Mouse (Mus musculus): ENCODE results near the gene Slc35a3. TPM values are rescaled to one million over a fixed set of nuclear protein-coding genes. Genes with fewer than 3 reads are reported as not detected.
A peak's percentile ranks its signal among the peaks of the same experiment; 100 is the strongest.
"Not testable (repeated sequence)": the region's sequence is repeated elsewhere in the genome, so short reads cannot be mapped to it uniquely, and the experiment has no call there.

Slc35a3 gene
- polyA plus RNA-seq, 1 experiment from 2014 or later = 14.8 TPM

DNA sequence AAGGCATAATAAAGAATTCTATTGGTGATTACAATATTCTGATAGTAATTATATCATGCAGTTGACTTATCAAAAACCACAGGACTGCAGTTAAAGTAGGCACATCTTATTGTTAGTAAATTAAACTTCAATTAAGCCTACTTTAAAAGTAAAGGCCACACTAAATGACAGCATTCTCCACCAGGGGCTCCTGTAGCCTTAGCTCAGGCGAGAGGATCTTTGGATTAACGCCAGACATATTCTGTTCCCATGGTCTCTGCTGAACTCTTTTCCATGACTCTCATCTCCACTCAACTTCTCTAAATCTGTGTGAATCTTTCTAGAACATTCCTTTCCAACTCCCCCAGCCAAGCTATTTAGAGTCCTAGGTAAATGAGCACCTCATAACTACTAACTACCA lies 13.8 kb downstream of the Slc35a3 start:
- Histone ChIP-seq H3K9ac (no peak overlapping the region), H3K4me3 (no peak overlapping the region), H3K9me3 (replicated peaks) (no peaks in the 10 kb centered on the region), H3K27ac (ENCODE audit: poor library complexity, severe bottlenecking) (no peak overlapping the region), H3K36me3 (peaks cover 9% of the 10 kb centered on the region; the same call in 1 of the 2 replicates), H3K27me3 (replicated peaks) (no peaks in the 10 kb centered on the region), H3K4me1 (replicated peaks) (0 out of 2 replicates have a peak, but pooled peaks cover 6% of the 10 kb centered on the region), H3K4me2 (no peak overlapping the region)
- 58% methylated on average over 2 of the region's 2 CpGs for WGBS
- no peak for ATAC-seq (ENCODE audit: insufficient number of reproducible peaks, low FRiP score)

DNA sequence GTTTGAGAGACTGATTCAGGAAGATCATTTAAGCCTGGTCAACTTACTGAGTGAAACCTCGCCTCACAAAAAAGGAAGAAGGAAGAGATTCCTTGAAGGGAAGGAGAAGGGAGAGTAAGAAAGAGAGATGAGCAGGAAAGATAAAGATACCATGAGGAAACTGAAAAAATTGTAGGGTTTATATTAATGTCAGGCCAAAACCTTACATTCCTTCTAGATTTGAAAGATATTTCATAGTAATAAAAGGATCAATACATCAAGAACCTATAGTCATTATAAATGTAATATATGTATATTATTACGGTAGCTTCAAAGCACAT lies 17.0 kb downstream of the Slc35a3 start:
- WGBS = 76% methylated on average over 2 of the region's 2 CpGs
- no peaks in the 10 kb centered on the region for H3K27me3 ChIP-seq (replicated peaks)

DNA sequence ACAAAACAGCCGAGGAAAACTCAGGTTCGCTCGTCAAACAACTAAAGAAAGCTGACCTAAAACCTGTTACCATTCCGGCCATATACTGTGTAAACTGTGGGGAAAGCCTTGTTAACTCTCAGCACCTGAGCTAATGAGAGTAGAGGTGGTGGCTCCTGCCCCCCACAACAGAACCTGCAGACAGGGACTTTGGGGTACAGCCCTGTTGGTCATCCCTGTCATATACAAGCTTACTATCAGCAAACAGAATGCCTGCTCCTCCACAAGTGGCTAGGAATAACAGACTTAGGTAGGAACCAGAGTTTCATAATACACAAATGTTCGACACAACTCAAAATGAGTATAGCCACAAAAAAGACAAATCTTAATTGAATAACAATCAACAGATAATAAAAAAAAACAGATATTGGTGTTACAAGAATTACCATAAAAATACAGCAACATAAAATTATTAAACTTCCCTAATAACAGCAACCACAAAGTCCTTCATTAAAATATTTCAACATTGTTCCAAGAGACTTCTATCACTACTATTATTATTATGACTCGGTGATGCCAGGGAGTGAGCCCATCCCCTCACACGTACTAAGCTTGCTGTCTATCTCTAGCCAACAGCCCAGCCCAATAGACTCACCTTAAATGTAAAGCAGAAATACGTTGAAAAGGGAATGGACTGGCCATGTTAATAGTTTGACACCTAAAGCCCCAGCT lies 17.5 kb downstream of the Slc35a3 start:
- no peaks in the 10 kb centered on the region for H3K27me3 ChIP-seq (replicated peaks)
- peaks cover 16% of the 10 kb centered on the region; the same call in 1 of the 2 replicates for H3K36me3 ChIP-seq
- no peak overlapping the region; the same call in 1 of the 2 replicates for H3K27ac ChIP-seq (ENCODE audit: poor library complexity, severe bottlenecking)
- H3K4me1 ChIP-seq (replicated peaks) = 0 out of 2 replicates have a peak, but pooled peaks cover 6% of the 10 kb centered on the region
- H3K4me3 ChIP-seq = no peak overlapping the region
- H3K4me2 ChIP-seq = no peak overlapping the region
- no peaks in the 10 kb centered on the region for H3K9me3 ChIP-seq (replicated peaks)
- H3K9ac ChIP-seq = no peak overlapping the region
- 79% methylated on average over 8 of the region's 8 CpGs for WGBS
- ATAC-seq (ENCODE audit: insufficient number of reproducible peaks, low FRiP score) = no peak

More for the DNA sequence above, 17.0 kb downstream of the Slc35a3 start:
- peaks cover 16% of the 10 kb centered on the region; the same call in 1 of the 2 replicates for H3K36me3 ChIP-seq
- no peak for ATAC-seq (ENCODE audit: insufficient number of reproducible peaks, low FRiP score)
- no peak overlapping the region for H3K4me2 ChIP-seq
- 0 out of 2 replicates have a peak, but pooled peaks cover 6% of the 10 kb centered on the region for H3K4me1 ChIP-seq (replicated peaks)
- H3K27ac ChIP-seq (ENCODE audit: poor library complexity, severe bottlenecking) = no peak overlapping the region
- H3K9ac ChIP-seq = no peak overlapping the region
- no peaks in the 10 kb centered on the region for H3K9me3 ChIP-seq (replicated peaks)
- no peak overlapping the region for H3K4me3 ChIP-seq

DNA sequence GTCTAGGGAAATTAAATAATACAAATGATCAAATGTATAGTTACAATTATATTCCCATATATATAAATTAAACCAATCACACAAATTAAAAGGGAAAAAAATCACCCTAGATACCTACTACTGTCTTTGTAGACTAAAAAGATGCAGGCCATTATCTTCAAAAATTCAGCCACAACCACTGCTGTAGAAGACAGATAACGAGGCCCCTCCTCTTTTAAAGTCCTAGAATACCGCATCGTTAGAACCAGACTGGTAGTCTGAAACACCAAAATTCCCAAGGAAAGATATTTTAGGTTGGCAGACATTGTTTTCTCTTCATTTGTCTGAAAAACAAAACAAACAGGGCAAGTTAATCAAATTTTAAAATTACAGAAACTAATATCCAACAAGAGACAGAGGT lies 18.3 kb downstream of the Slc35a3 start:
- no peak overlapping the region for H3K4me3 ChIP-seq
- H3K9me3 ChIP-seq (replicated peaks) = no peaks in the 10 kb centered on the region
- 0 out of 2 replicates have a peak, but pooled peaks cover 3% of the 10 kb centered on the region for H3K4me1 ChIP-seq (replicated peaks)
- H3K36me3 ChIP-seq = peaks cover 16% of the 10 kb centered on the region; the same call in 1 of the 2 replicates
- ATAC-seq (ENCODE audit: insufficient number of reproducible peaks, low FRiP score) = peak; percentile 84
- WGBS = 61% methylated on average over 3 of the region's 3 CpGs
- no peak overlapping the region for H3K4me2 ChIP-seq
- no peaks in the 10 kb centered on the region for H3K27me3 ChIP-seq (replicated peaks)
- H3K27ac ChIP-seq (ENCODE audit: poor library complexity, severe bottlenecking) = no peak overlapping the region
- H3K9ac ChIP-seq = no peak overlapping the region

DNA sequence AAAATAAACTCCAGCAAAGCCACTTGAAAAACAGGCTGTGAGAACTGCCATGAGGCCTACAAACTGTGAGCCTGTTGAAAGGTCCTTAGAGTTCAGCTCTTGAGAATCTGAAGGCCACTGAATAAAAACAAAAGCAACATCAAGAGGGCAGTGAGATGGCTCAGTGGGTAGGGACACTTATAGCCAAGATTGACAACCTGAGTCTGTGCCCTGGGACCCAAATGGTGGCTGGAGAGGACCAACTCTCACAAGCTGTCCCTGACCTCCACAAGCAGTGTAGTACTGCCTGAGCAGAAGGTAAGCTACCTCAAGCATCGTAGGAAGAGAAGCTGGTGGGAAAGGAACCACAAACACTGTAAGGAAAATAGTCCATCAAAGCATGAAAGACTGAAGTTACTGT lies 31.5 kb downstream of the Slc35a3 start, which contains the start of gene Gm43191:
Gene Gm43191 (minus strand): TSS at position 101 of the 400 bp plus-strand sequence.
- Histone ChIP-seq H3K27me3 (replicated peaks) (no peaks in the 10 kb centered on the region), H3K9me3 (replicated peaks) (no peaks in the 10 kb centered on the region), H3K27ac (ENCODE audit: poor library complexity, severe bottlenecking) (no peak within 1 kb of the TSS), H3K9ac (no peak within 1 kb of the TSS), H3K36me3 (peaks cover 39% of the 10 kb centered on the region), H3K4me1 (replicated peaks) (no peaks in the 10 kb centered on the region), H3K4me3 (no peak within 1 kb of the TSS), H3K4me2 (no peak within 1 kb of the TSS)
- WGBS = 97% methylated on average over 1 of the region's 1 CpGs
- no peak for ATAC-seq (ENCODE audit: insufficient number of reproducible peaks, low FRiP score)

DNA sequence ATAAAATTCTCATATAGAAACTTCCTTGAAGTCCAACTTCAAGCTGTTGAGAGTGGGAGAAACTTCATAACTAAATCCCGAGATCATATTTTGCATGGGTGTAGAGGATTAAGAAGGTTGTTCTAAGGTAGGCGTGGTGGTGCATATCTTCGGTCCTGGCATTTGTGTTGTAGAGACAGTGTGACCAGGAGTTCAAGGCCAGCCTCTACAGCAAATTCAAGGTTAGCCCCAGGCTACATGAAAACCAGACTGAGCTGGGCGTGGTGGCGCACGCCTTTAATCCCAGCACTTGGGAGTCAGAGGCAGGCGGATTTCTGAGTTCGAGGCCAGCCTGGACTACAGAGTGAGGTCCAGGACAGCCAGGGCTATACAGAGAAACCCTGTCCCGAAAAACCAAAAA lies 48.4 kb downstream of the Slc35a3 start:
- H3K27me3 ChIP-seq (replicated peaks); H3K9ac ChIP-seq; ATAC-seq (ENCODE audit: insufficient number of reproducible peaks, low FRiP score); H3K9me3 ChIP-seq (replicated peaks); H3K27ac ChIP-seq (ENCODE audit: poor library complexity, severe bottlenecking); H3K4me3 ChIP-seq; H3K4me2 ChIP-seq: not testable (repeated sequence)
- H3K36me3 ChIP-seq = peaks cover 15% of the 10 kb centered on the region; the same call in 1 of the 2 replicates
- H3K4me1 ChIP-seq (replicated peaks) = peaks cover 20% of the 10 kb centered on the region
- 88% methylated on average over 9 of the region's 9 CpGs for WGBS

DNA sequence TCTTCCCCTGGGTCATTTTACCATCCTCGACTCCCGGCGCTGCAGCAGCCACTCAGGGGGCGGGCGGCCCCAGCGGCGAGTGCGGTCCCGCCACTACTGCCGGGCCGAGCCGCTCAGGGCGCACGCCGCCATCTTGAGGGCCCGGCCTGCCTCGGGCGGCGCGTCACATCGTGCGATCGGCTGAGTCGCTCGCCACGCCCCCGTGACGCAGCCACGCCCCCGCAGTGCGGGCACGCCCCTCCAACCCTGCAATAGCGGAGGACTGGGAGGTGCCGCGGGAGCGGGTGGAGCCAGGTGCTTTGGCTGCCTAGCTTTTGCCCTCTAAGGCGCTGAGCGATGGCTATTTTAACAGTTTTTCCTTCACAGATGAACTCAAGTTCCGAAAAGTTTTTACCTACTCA lies 50.2 kb downstream of the Slc35a3 start, which contains the start of gene Mfsd14a:
Gene Mfsd14a (minus strand): TSS at position 215 of the 401 bp plus-strand sequence.
- peak within 1 kb of the TSS; percentile 96 for H3K9ac ChIP-seq
- peak within 1 kb of the TSS; percentile 91 for H3K4me3 ChIP-seq
- peaks cover 35% of the 10 kb centered on the region for H3K4me1 ChIP-seq (replicated peaks)
- H3K4me2 ChIP-seq = peak within 1 kb of the TSS; percentile 75
- peaks cover 5% of the 10 kb centered on the region; the same call in 1 of the 2 replicates for H3K36me3 ChIP-seq
- H3K27ac ChIP-seq (ENCODE audit: poor library complexity, severe bottlenecking) = peak within 1 kb of the TSS; percentile 93
- WGBS = under 1% methylated on average over 39 of the region's 39 CpGs
- ATAC-seq (ENCODE audit: insufficient number of reproducible peaks, low FRiP score) = peak; percentile 100
- H3K27me3 ChIP-seq (replicated peaks) = no peaks in the 10 kb centered on the region
- no peaks in the 10 kb centered on the region for H3K9me3 ChIP-seq (replicated peaks)

DNA sequence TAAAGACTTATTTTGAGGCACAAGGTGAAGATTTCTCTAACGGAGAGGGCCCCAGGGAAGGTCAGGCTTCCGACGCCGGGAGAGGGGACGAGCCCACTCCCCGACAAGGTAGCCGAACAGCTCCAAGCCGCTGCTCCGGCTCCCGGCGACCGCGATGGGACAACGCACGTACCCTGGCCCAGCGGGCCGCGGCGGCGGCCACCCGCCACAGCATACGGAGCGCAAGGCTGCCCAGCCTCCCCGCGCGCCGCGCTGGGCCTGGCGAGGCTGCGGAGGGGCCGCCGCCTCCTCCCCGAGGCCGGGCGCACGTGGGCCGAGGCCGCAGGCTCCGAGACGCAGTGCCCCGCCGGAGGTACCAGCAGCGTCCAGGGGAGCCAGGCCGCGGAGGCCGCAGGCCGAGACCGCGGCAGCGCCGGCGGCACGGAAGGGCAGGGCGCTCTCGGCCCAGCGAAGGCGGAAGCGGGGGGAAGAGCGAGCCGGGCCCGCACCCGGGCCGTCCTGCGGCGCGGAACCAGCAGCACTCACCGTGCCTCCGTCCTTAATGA lies 50.7 kb downstream of the Slc35a3 start:
- Histone ChIP-seq H3K4me1 (replicated peaks) (peaks cover 40% of the 10 kb centered on the region), H3K4me3 (peak overlapping the region; percentile 91), H3K9ac (peak overlapping the region; percentile 96), H3K4me2 (peak overlapping the region; percentile 75), H3K27ac (ENCODE audit: poor library complexity, severe bottlenecking) (peak overlapping the region; percentile 93), H3K36me3 (no peaks in the 10 kb centered on the region), H3K9me3 (replicated peaks) (no peaks in the 10 kb centered on the region), H3K27me3 (replicated peaks) (no peaks in the 10 kb centered on the region)
- peak; percentile 85 for ATAC-seq (ENCODE audit: insufficient number of reproducible peaks, low FRiP score)
- WGBS = 0% methylated on average over 67 of the region's 68 CpGs

DNA sequence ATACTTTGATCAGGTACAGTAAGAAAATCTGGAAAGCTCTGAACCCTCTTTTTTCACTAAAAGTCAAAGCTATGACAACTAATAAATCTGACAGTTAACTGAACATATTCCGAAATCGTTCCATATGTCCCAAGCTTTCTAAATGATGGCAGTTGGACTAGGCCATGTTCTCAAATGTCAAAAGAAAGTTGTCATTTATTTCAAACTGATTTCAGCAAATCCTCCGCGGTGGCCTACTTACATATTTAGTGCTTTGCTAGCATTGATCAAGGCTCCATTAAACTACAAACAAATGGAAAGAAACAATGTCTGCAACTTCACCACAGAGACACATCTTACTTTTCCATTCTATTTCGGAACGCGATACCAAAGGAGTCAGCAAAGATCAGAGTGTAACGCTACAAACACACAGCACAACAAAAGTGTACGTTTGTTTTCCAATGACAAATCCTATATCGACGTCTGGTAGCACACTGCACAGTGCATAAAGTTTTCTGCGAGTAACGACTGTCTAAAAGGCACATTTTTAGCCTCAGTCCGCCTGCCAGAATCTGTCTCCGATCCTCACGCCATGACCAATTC lies 51.3 kb downstream of the Slc35a3 start:
- Histone ChIP-seq H3K9me3 (replicated peaks) (no peaks in the 10 kb centered on the region), H3K4me2 (peak overlapping the region; percentile 75), H3K4me1 (replicated peaks) (peaks cover 45% of the 10 kb centered on the region), H3K27me3 (replicated peaks) (no peaks in the 10 kb centered on the region), H3K27ac (ENCODE audit: poor library complexity, severe bottlenecking) (peak overlapping the region; percentile 93), H3K4me3 (peak overlapping the region; percentile 91), H3K9ac (peak overlapping the region; percentile 96), H3K36me3 (no peaks in the 10 kb centered on the region)
- WGBS = 6% methylated on average over 16 of the region's 16 CpGs
- ATAC-seq (ENCODE audit: insufficient number of reproducible peaks, low FRiP score) = no peak

DNA sequence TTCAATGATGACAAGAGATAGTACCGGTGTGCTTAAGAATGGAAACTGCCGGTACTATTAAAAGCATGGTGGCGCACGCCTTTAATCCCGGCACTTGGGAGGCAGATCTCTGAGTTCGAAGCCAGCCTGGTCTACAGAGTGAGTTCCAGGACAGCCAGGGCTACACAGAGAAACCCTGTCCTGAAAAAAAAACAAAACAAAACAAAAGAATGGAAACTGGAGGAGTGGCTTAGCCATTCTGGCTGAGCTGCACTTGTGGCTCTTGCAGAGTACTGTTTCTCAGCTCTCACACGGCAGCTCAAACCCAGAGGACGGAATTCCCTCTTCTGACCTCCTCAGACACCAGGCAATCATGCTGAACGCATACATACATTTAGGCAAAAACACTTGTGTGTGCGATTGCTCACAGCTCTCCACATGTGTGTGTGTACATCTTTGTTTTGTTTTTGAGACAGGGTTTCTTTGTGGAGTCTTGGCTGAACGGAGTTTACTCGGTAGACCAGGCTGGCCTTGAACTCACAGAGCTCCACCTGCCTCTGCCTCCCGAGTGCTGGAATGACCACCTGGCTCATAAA lies 52.7 kb downstream of the Slc35a3 start:
- Histone ChIP-seq H3K36me3 (no peaks in the 10 kb centered on the region), H3K4me3 (no peak overlapping the region), H3K9ac (no peak overlapping the region), H3K9me3 (replicated peaks) (no peaks in the 10 kb centered on the region), H3K4me2 (peak overlapping the region; percentile 28), H3K27ac (ENCODE audit: poor library complexity, severe bottlenecking) (no peak overlapping the region; the same call in 1 of the 2 replicates), H3K27me3 (replicated peaks) (no peaks in the 10 kb centered on the region), H3K4me1 (replicated peaks) (peaks cover 49% of the 10 kb centered on the region)
- 69% methylated on average over 13 of the region's 13 CpGs for WGBS
- no peak for ATAC-seq (ENCODE audit: insufficient number of reproducible peaks, low FRiP score)

Measured in heart, embryonic 12.5 days (tissue).